Mouse (Mus musculus) neural tube, embryonic 11.5 days (tissue): Measurements from ENCODE around the gene Hmga1b. TPM values are rescaled to one million over a fixed set of nuclear protein-coding genes. Genes with fewer than 3 reads are reported as not detected.

Source experiments
- ATAC-seq: fragments of 200-750 bp; cut with Nextera tagmentation; 2 replicates; pipeline ENCODE4 v1.8.0; 2017; ENCODE audit warnings: moderate number of reproducible peaks, mild to moderate bottlenecking, moderate TSS enrichment, moderate library complexity; ENCODE audit not compliant: insufficient read depth, low FRiP score, low TSS enrichment
- DNase-seq: peaks from one replicate; pipeline ENCODE4 v3.0.0-alpha.2; 2015; ENCODE audit warnings: low spot score
- H3K27ac ChIP-seq: fragments of 300-500 bp; sonication (generic); 2 replicates; pipeline ENCODE4 v1.5.1; 2014; ENCODE audit warnings: low read depth, mild to moderate bottlenecking, low read length
- H3K27me3 ChIP-seq: fragments of 300-500 bp; sonication (generic); 2 replicates; pipeline ENCODE4 v1.6.1; 2014; ENCODE audit warnings: mild to moderate bottlenecking, low read length, mixed read lengths; ENCODE audit not compliant: control insufficient read depth, insufficient read depth
- H3K36me3 ChIP-seq: fragments of 300-500 bp; sonication (generic); 2 replicates; pipeline ENCODE4 v1.6.1; 2014; ENCODE audit warnings: mild to moderate bottlenecking, low read length, moderate library complexity, mixed read lengths; ENCODE audit not compliant: control insufficient read depth, insufficient read depth
- H3K4me1 ChIP-seq: fragments of 300-500 bp; sonication (generic); 2 replicates; pipeline ENCODE4 v1.6.1; 2014; ENCODE audit warnings: low read length, mixed read lengths; ENCODE audit not compliant: control insufficient read depth, insufficient read depth
- H3K4me2 ChIP-seq: fragments of 300-500 bp; sonication (generic); 2 replicates; pipeline ENCODE4 v1.6.1; 2014; ENCODE audit warnings: low read depth, mild to moderate bottlenecking, moderate library complexity
- H3K4me3 ChIP-seq: fragments of 300-500 bp; sonication (generic); 2 replicates; pipeline ENCODE4 v1.5.1; 2014; ENCODE audit warnings: low read depth, low read length
- H3K9ac ChIP-seq: fragments of 300-500 bp; sonication (generic); 2 replicates; pipeline ENCODE4 v1.6.1; 2014; ENCODE audit warnings: mild to moderate bottlenecking, low read length
- H3K9me3 ChIP-seq: fragments of 300-500 bp; sonication (generic); 2 replicates; pipeline ENCODE4 v1.6.1; 2016; ENCODE audit warnings: low read length; ENCODE audit not compliant: control insufficient read depth
- WGBS: fragments of 180-500 bp; shearing (Covaris S2); extraction: QIAGEN DNeasy Blood & Tissue Kit; methylation state at CpG from one replicate; pipeline ENCODE4 v1.1.7; 2014; 5-methylcytosine and 5-hydroxymethylcytosine counted together
- polyA plus RNA-seq: library from polyadenylated mRNA; unstranded; fragments of >200 nt; fragmentation: Nextera tagmentation; extraction: Ambion mirVana; gene quantifications from 2 replicates; pipeline ENCODE4 v1.2.1, GENCODE M21; 2014

Hmga1b gene
- polyA plus RNA-seq, 1 experiment from 2014 or later = 7.7 TPM

DNA sequence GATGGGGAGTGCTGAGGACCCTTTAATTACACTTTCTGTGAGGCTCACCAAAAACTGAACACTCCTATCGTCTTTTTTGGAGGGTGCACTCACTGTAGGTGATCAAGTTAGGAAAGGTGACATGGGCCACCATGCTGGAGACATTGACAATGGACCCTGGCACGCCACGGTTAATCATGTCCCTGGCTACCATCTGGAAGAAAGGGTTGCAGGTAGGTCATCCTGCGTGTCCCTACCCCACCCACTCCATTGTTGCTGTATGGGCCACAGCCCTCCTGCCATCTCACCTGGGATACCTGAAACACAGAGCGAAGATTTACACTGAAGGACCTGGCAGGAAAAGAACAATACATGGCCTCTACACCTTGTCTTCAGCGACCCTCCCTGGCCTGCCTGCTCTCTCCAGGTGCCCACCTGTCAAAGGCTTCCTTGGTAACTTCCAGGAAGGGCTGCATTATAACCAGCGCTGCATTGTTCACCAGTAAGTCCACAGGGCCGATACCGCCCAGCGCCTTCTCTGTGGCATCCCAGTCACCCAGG, 32.2 kb upstream of the Hmga1b start:
- Histone ChIP-seq H3K4me1 (peaks cover 2% of the 10 kb centered on the region; the same call in 1 of the 2 replicates), H3K9ac (no peak overlapping the region), H3K36me3 (no peaks in the 10 kb centered on the region), H3K27ac (no peak overlapping the region), H3K27me3 (no peaks in the 10 kb centered on the region), H3K4me3 (no peak overlapping the region), H3K4me2 (no peak overlapping the region), H3K9me3 (no peaks in the 10 kb centered on the region)
- ATAC-seq (no peak), DNase-seq (no peak)
- WGBS = 83% methylated on average over 10 of the region's 10 CpGs

DNA sequence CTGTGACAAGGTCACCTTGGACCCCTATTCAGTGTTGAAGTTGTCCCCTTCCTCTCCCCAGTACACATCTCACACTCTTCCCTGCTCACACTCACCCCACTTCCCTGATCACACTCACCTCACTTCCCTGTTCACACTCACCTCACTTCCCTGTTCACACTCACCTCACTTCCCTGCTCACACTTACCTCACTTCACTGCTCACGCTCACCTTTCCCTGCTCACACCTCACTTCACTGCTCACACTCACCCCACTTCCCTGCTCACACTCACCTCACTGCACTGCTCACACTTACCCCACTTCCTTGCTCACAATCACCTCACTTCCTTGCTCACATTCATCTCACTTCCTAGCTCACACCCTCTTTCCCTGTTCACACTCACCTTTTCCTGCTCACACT, 31.2 kb upstream of the Hmga1b start:
- Histone ChIP-seq H3K27me3 (no peaks in the 10 kb centered on the region), H3K27ac (no peak overlapping the region), H3K9me3 (no peaks in the 10 kb centered on the region), H3K4me3 (no peak overlapping the region), H3K9ac (no peak overlapping the region), H3K36me3 (no peaks in the 10 kb centered on the region), H3K4me1 (peaks cover 1% of the 10 kb centered on the region; the same call in 1 of the 2 replicates), H3K4me2 (no peak overlapping the region)
- DNase-seq (no peak), ATAC-seq (no peak)
- WGBS = 96% methylated on average over 1 of the region's 1 CpGs

DNA sequence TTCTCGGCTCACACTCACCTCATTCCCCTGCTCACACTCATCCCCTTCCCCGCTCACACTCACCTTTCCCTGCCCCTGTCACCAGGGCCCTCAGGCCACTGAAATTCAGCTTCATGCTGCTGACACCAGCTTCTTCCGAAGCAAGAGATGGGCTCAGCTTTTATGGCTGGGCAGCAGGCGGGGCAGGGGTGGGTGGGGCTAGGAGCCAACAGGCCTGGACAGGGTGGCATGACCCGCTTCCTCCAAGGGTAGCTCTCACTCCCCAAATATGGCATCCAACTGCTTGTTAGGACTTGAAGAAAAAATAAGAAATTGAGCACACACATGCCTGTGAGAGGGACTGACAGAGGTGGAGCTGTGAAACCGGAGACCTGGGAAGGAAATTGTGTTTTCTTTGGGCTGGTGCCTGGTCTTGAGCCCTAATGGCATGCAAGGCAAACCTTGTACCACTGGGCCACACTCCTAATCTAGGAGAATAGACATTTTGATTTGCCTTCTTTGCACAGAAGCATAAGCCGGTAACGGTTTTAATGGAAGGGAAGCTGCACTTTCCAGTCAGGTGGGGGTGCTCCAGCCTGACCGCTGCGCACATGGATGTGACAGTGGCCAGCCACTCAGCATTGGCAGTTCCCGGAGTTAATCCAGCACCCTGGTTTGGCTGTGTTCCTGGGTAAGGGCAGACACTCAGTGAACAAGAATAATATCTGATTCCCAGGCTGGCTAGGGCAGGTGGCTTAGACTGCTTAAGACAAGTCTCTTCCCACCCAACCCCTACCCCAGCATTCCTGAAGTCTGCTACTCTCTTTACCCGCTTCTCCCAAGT, 30.5 kb upstream of the Hmga1b start, which contains the start of gene Cbr2:
TSS of gene Cbr2 (minus strand) at position 257 of the 823 bp plus-strand sequence.
- H3K27ac ChIP-seq = no peak within 1 kb of the TSS
- H3K9ac ChIP-seq = no peak within 1 kb of the TSS
- H3K4me1 ChIP-seq = no peaks in the 10 kb centered on the region
- no peak within 1 kb of the TSS for H3K4me3 ChIP-seq
- no peak for DNase-seq
- ATAC-seq = no peak
- H3K27me3 ChIP-seq = no peaks in the 10 kb centered on the region
- H3K4me2 ChIP-seq = no peak within 1 kb of the TSS
- WGBS = 78% methylated on average over 12 of the region's 12 CpGs
- H3K36me3 ChIP-seq = no peaks in the 10 kb centered on the region
- H3K9me3 ChIP-seq = no peaks in the 10 kb centered on the region

DNA sequence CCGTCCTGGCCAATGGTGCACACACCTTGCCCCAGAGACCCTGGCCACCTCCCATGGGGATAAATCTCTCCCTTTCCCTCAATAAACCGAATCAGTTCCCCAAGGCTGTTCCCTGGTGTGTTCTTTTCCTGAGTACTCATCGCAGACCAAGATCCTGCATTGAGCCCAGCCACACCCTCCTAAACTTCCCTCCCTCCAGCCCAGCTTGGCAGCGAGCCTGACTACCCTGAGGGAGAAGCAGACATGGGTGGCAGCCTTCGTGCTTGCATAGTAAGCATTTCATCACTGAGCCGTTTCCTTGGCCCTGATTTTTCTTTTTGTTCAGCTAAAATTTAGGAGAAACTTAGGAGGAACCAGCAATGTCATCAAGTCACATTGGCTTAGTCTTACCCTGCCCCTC, 29.1 kb upstream of the Hmga1b start:
- ATAC-seq (no peak), DNase-seq (no peak)
- Histone ChIP-seq H3K4me1 (no peaks in the 10 kb centered on the region), H3K36me3 (no peaks in the 10 kb centered on the region), H3K4me2 (no peak overlapping the region), H3K9me3 (no peaks in the 10 kb centered on the region), H3K9ac (no peak overlapping the region), H3K27me3 (no peaks in the 10 kb centered on the region), H3K27ac (no peak overlapping the region), H3K4me3 (no peak overlapping the region)
- 68% methylated on average over 6 of the region's 6 CpGs for WGBS

DNA sequence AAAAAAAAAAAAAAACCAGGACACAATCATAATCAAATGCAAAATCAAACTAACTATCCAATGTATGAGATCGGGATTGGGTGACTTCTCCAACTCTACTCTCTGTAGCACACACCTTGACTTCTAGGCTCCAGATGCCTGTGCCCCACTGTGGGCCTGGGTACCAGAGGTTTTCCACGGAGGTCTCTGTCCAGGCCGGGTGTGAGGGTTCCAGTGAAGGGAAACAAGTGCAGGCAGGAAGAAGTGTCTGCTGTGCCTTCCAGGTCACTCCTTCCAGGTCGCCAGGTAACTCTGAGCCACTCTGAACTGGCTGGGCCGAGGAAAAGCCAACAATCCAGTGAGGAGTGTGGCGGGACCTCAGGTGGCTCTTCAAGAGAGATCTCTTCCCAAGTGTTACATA, 26.2 kb upstream of the Hmga1b start:
- Histone ChIP-seq H3K27ac (no peak overlapping the region), H3K36me3 (no peaks in the 10 kb centered on the region), H3K4me1 (no peaks in the 10 kb centered on the region), H3K4me2 (no peak overlapping the region), H3K4me3 (no peak overlapping the region), H3K9ac (no peak overlapping the region), H3K9me3 (no peaks in the 10 kb centered on the region), H3K27me3 (no peaks in the 10 kb centered on the region)
- ATAC-seq (no peak), DNase-seq (no peak)
- 77% methylated on average over 6 of the region's 6 CpGs for WGBS

DNA sequence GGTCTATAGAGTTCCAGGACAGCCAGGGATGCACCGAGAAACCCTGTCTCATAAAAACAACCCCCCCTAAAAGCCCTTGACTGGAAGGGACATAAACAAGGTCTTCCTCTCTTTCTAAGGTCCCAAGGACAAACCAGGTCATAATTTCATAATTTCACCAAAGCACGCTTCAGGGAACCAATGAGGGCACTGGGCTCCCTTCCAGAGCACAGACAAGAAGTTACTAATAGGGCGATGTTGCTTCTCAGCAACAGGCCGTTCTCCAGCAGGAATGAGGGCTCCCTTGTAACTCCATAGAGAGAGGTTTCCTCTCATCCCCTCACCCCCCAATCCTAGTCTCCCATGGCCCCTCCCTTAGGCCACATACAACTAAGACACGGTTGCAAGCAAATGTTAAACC, 21.6 kb upstream of the Hmga1b start:
- no peaks in the 10 kb centered on the region for H3K4me1 ChIP-seq
- ATAC-seq (no peak), DNase-seq (no peak)
- no peak overlapping the region for H3K4me3 ChIP-seq
- H3K9ac ChIP-seq = no peak overlapping the region
- H3K27me3 ChIP-seq = no peaks in the 10 kb centered on the region
- no peak overlapping the region for H3K4me2 ChIP-seq
- WGBS = 90% methylated on average over 5 of the region's 5 CpGs
- no peak overlapping the region for H3K27ac ChIP-seq
- H3K36me3 ChIP-seq = no peaks in the 10 kb centered on the region
- no peaks in the 10 kb centered on the region for H3K9me3 ChIP-seq

DNA sequence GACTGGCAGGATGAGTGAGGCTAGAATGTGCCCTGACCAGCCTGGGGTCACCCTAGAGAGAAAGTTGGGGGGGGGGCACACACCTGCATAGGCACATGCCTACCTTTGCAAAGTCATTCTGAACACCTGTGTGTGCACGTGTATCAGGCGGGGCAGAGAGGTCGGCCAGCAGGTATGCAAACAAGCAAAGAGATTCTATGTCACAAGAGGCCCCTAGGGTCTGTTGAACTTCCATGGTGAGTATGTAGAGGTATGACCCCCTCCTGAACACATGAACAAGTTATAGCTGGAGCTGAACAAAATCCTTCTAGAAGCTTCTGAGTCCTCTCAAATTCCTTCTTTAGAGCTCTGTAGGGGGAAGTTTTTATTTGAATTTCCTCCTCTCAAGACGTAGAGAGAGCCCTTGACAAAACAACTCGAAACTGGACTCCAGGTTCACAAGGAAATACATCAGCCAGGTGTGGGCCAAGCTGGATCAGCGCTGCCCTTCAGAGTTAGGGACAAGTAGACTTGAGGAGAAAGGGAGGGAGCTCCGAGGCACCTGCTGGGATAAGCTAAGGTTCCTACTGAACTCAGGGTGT, 18.4 kb upstream of the Hmga1b start:
- Histone ChIP-seq H3K4me2 (no peak overlapping the region), H3K36me3 (no peaks in the 10 kb centered on the region), H3K27me3 (no peaks in the 10 kb centered on the region), H3K27ac (no peak overlapping the region), H3K4me1 (no peaks in the 10 kb centered on the region), H3K4me3 (no peak overlapping the region), H3K9me3 (no peaks in the 10 kb centered on the region), H3K9ac (no peak overlapping the region)
- 72% methylated on average over 7 of the region's 7 CpGs for whole genome bisulfite sequencing
- ATAC-seq (no peak), DNase-seq (no peak)

DNA sequence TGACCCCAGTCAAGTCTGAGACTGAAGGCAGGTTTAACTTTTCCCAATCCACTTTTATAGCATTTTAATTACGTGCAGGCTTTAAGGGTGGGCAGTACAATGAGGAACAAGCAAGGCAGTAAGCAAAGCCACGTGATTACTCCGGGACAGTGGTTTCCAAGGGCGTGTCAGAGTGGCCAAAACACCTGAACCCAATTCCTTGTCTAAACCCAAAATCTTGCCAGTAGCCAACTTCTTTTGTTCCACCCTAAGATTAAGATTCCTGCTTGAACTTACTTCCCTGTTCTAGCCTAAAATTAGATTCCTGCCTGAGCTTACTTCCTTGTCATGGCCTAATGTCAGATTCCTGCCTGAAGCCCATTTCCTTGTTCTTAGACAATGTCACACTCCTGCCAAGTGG, 14.6 kb upstream of the Hmga1b start:
- no peak for ATAC-seq
- Histone ChIP-seq H3K36me3 (no peaks in the 10 kb centered on the region), H3K27me3 (no peaks in the 10 kb centered on the region), H3K9me3 (no peaks in the 10 kb centered on the region), H3K4me2 (no peak overlapping the region), H3K4me1 (no peaks in the 10 kb centered on the region), H3K27ac (no peak overlapping the region), H3K4me3 (no peak overlapping the region), H3K9ac (no peak overlapping the region)
- 83% methylated on average over 4 of the region's 4 CpGs for WGBS
- no peak for DNase-seq

DNA sequence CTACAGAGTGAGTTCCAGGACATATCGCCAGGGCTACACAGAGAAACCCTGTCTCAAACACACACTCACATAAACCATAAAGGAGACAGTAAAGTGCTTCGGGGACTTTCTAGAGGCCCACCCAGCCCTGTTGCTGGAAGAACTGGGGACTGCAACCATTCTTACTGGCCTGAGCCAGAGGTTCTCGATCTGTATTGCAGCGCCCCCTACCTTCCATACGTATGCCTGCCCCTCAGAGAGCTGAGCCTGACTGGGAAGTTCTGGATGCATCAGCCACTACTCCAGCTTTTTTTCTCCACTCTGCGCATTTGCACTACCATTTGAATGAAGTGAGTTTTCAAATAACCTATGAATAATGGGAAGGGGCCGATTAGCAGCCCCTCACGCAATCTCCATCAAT, 13.2 kb upstream of the Hmga1b start:
- no peak overlapping the region for H3K4me2 ChIP-seq
- no peaks in the 10 kb centered on the region for H3K36me3 ChIP-seq
- 67% methylated on average over 8 of the region's 8 CpGs for WGBS
- ATAC-seq = no peak
- H3K4me3 ChIP-seq = no peak overlapping the region
- no peaks in the 10 kb centered on the region for H3K4me1 ChIP-seq
- no peak overlapping the region for H3K9ac ChIP-seq
- DNase-seq = no peak
- no peak overlapping the region for H3K27ac ChIP-seq
- H3K27me3 ChIP-seq = no peaks in the 10 kb centered on the region
- H3K9me3 ChIP-seq = no peaks in the 10 kb centered on the region
